Mouse (Mus musculus): ENCODE measurements at regions not wholly inside any gene's neighbourhood (a gene's known extent, or its start where the extent isn't known, plus 50 kb on each side); places are given as distances from the start of the nearest gene placed in this dataset.

DNA sequence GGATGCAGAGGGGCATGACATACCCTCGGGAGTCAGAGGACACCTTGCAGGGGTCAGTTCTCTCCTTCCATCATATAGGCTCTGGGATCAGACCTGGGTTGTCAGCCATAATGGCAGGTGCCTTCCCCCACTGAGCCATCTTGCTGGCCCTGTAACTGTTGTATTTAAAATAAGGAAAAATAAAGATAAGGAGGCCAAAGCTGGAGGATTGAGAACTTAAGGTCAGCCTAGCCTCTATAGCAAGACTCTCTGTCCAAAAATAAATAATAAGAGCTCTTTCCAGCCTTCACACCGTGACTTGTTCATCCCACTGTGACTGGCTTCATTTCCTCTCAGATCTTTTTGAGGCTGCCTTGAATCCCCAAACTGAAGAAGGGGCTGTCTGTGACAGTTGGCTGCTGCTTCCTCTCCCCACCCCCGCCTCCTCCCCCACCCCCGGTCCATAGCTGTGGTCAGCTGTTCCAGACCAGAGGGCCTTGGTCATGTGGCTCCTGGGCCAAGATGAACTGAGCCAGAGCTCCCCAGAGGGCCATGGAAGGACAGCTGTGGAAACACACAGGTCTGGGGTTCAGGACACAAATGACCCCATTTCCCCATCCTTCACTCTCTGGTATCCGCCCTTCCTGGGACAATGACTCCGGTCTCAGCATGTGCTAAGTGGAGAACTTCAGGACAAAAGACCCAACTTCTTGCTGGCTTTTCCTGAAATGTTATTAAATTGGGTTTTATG is 81.6 kb upstream of the Errfi1 start:
- Histone ChIP-seq H3K27ac (ENCODE audit: low read length) (no peak overlapping the region), H3K27me3 (replicated peaks; ENCODE audit: insufficient read depth, low read length) (no peaks in the 10 kb centered on the region), H3K4me2 (replicated peaks; ENCODE audit: low read depth, low read length) (no peak overlapping the region), H3K4me3 (ENCODE audit: low read depth, low read length) (no peak overlapping the region), H3K36me3 (ENCODE audit: insufficient read depth, low read length) (no peaks in the 10 kb centered on the region), H3K4me1 (ENCODE audit: insufficient read depth, low read depth, low read length) (no peaks in the 10 kb centered on the region), H3K9ac (replicated peaks; ENCODE audit: low read depth) (no peak overlapping the region), H3K9me3 (ENCODE audit: low read length) (no peaks in the 10 kb centered on the region)
- no peak for DNase-seq (ENCODE audit: low spot score)
- WGBS, result 64% methylated on average over 6 of the region's 6 CpGs
- no peak for ATAC-seq
- TF ChIP-seq CTCF (IDR thresholded peaks at IDR 0.05) (no peak), EP300 (IDR thresholded peaks at IDR 0.05) (no peak)

DNA sequence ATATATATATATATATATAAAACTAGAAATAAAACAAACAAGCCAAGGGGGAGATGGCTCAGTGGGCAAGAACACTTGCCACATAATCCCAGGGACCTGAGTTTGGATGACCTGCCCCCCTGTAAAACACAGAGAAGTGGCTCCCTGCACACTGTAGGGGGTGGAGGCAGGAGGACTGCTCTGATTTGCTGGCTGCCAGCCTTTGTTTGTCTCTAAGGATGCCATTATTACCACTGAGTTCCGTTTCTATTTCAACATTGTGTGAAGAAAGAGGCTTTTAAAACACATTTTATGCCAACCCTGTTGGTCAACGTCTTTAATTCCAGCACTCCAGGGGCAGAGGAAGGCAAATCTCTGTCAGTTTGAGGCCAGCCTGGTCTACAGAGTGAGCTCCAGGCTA is 82.2 kb upstream of the Errfi1 start:
- Histone ChIP-seq H3K9ac (replicated peaks; ENCODE audit: low read depth) (no peak overlapping the region), H3K27ac (ENCODE audit: low read length) (no peak overlapping the region), H3K4me1 (ENCODE audit: insufficient read depth, low read depth, low read length) (no peaks in the 10 kb centered on the region), H3K9me3 (ENCODE audit: low read length) (no peaks in the 10 kb centered on the region), H3K4me2 (replicated peaks; ENCODE audit: low read depth, low read length) (no peak overlapping the region), H3K27me3 (replicated peaks; ENCODE audit: insufficient read depth, low read length) (no peaks in the 10 kb centered on the region), H3K4me3 (ENCODE audit: low read depth, low read length) (no peak overlapping the region), H3K36me3 (ENCODE audit: insufficient read depth, low read length) (no peaks in the 10 kb centered on the region)
- ATAC-seq, result peak; percentile 39; the same call in 1 of the 2 replicates
- DNase-seq (ENCODE audit: low spot score), result peak; percentile 64
- TF ChIP-seq CTCF (IDR thresholded peaks at IDR 0.05) (no peak), EP300 (IDR thresholded peaks at IDR 0.05) (peak; percentile 58)
- WGBS, result 23% methylated on average over 2 of the region's 2 CpGs

DNA sequence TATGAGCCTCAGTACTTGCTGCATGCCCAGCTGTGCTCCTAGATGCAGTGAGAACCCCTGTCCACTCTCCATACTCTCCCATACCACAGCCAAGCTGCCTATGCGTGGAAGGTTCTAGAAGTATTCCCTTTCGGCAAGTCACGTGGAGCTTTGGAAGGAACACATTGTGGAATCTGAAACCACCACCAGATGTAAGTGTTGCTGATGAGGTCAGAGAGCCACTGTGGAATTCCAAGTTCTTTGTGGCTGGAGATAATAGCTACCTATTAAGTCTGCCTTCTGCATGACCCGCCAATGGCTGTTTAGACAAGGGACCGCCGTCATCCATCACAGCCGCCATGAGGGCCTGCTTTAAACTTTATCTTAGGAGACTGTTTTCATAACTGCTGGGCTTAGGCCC is 84.7 kb upstream of the Errfi1 start:
- TF ChIP-seq CTCF (IDR thresholded peaks at IDR 0.05) (peak; percentile 16; the same call in 1 of the 2 replicates), EP300 (IDR thresholded peaks at IDR 0.05) (peak; percentile 67)
- Histone ChIP-seq H3K36me3 (ENCODE audit: insufficient read depth, low read length) (no peaks in the 10 kb centered on the region), H3K4me1 (ENCODE audit: insufficient read depth, low read depth, low read length) (no peaks in the 10 kb centered on the region), H3K4me2 (replicated peaks; ENCODE audit: low read depth, low read length) (no peak overlapping the region), H3K9me3 (ENCODE audit: low read length) (no peaks in the 10 kb centered on the region), H3K9ac (replicated peaks; ENCODE audit: low read depth) (no peak overlapping the region), H3K4me3 (ENCODE audit: low read depth, low read length) (no peak overlapping the region), H3K27ac (ENCODE audit: low read length) (no peak overlapping the region), H3K27me3 (replicated peaks; ENCODE audit: insufficient read depth, low read length) (no peaks in the 10 kb centered on the region)
- 27% methylated on average over 7 of the region's 7 CpGs for WGBS
- ATAC-seq (peak; percentile 77), DNase-seq (ENCODE audit: low spot score) (peak; percentile 75)

- H3K4me1 ChIP-seq (ENCODE audit: insufficient read depth, low read depth, low read length), result peaks cover 16% of the 10 kb centered on the region; the same call in 1 of the 2 replicates
- H3K36me3 ChIP-seq (ENCODE audit: insufficient read depth, low read length), result no peaks in the 10 kb centered on the region
- TF ChIP-seq EP300 (IDR thresholded peaks at IDR 0.05) (peak; percentile 64), CTCF (IDR thresholded peaks at IDR 0.05) (0 out of 2 replicates have a peak, but pooled peaks have one; percentile 2)
- H3K27me3 ChIP-seq (replicated peaks; ENCODE audit: insufficient read depth, low read length), result no peaks in the 10 kb centered on the region
- 11% methylated on average over 15 of the region's 15 CpGs for WGBS
- H3K27ac ChIP-seq (ENCODE audit: low read length), result peak overlapping the region; percentile 78
- no peak overlapping the region for H3K4me2 ChIP-seq (replicated peaks; ENCODE audit: low read depth, low read length)
- DNase-seq (ENCODE audit: low spot score) (peak; percentile 71), ATAC-seq (peak; percentile 64)
- no peak overlapping the region for H3K4me3 ChIP-seq (ENCODE audit: low read depth, low read length)
- H3K9ac ChIP-seq (replicated peaks; ENCODE audit: low read depth), result no peak overlapping the region
- H3K9me3 ChIP-seq (ENCODE audit: low read length), result no peaks in the 10 kb centered on the region
These were observed 95.1 kb upstream of the Errfi1 start for GRCm38 (mm10) chr4:150758467-150759237.

DNA sequence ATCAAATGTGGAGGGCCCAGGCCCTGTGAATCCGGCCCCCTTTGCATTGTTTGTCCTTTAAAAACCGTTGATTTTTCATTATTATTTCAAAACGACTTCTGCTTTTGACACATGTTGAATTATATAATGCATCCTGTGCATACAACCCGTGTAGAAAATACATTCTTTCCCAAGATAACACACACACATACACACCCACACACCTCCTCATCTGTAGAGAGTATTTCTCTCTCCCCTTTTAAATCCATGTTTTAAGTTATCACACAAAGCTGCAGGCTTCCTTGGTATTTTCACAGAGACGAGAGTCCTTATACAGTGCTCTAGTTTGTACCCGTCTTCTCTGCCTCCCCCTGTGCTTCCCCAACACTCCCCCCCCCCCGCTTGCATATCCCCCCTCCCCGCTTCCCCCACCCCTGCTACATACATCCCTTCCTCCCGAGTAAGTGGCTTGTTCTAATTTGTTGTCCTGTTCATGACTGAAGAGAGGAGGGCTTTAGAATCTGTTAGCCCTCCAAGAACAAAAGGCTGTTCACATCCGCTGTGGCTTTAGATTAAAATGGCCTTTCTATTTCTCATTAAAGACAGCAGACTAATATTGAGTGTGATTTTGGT is 95.8 kb upstream of the Errfi1 start:
- Histone ChIP-seq H3K4me2 (replicated peaks; ENCODE audit: low read depth, low read length) (no peak overlapping the region), H3K9ac (replicated peaks; ENCODE audit: low read depth) (no peak overlapping the region), H3K36me3 (ENCODE audit: insufficient read depth, low read length) (no peaks in the 10 kb centered on the region), H3K27me3 (replicated peaks; ENCODE audit: insufficient read depth, low read length) (no peaks in the 10 kb centered on the region), H3K4me1 (ENCODE audit: insufficient read depth, low read depth, low read length) (peaks cover 16% of the 10 kb centered on the region; the same call in 1 of the 2 replicates), H3K4me3 (ENCODE audit: low read depth, low read length) (no peak overlapping the region), H3K9me3 (ENCODE audit: low read length) (no peaks in the 10 kb centered on the region), H3K27ac (ENCODE audit: low read length) (peak overlapping the region; percentile 78)
- WGBS, result 20% methylated on average over 9 of the region's 10 CpGs
- TF ChIP-seq CTCF (IDR thresholded peaks at IDR 0.05) (no peak), EP300 (IDR thresholded peaks at IDR 0.05) (no peak)
- 0 out of 2 replicates have a peak, but pooled peaks have one; percentile 1 for ATAC-seq
- DNase-seq (ENCODE audit: low spot score), result no peak

GRCm38 (mm10) chr4:150757291-150757741 is 96.4 kb upstream of the Errfi1 start:
- Histone ChIP-seq H3K4me1 (ENCODE audit: insufficient read depth, low read depth, low read length) (peaks cover 16% of the 10 kb centered on the region; the same call in 1 of the 2 replicates), H3K4me3 (ENCODE audit: low read depth, low read length) (no peak overlapping the region), H3K36me3 (ENCODE audit: insufficient read depth, low read length) (no peaks in the 10 kb centered on the region), H3K9me3 (ENCODE audit: low read length) (no peaks in the 10 kb centered on the region), H3K4me2 (replicated peaks; ENCODE audit: low read depth, low read length) (no peak overlapping the region), H3K27me3 (replicated peaks; ENCODE audit: insufficient read depth, low read length) (no peaks in the 10 kb centered on the region), H3K27ac (ENCODE audit: low read length) (peak overlapping the region; percentile 78), H3K9ac (replicated peaks; ENCODE audit: low read depth) (no peak overlapping the region)
- WGBS, result 49% methylated on average over 10 of the region's 10 CpGs
- ATAC-seq (peak; percentile 61), DNase-seq (ENCODE audit: low spot score) (peak; percentile 66)
- TF ChIP-seq CTCF (IDR thresholded peaks at IDR 0.05) (peak; percentile 71), EP300 (IDR thresholded peaks at IDR 0.05) (peak; percentile 51; the same call in 1 of the 2 replicates)

All from lung, postnatal 0 days (tissue).